Mouse (Mus musculus): ENCODE measurements around the gene Atp5g1. TPM values are rescaled to one million over a fixed set of nuclear protein-coding genes. Genes with fewer than 3 reads are reported as not detected.

Atp5g1 gene
- polyA plus RNA-seq, 1 experiment from 2014 or later: 1,009 TPM

Other genes starting within 250 kb of the Atp5g1 start
- gene Gngt2, start 238.5 kb downstream of the Atp5g1 start, polyA plus RNA-seq (2014; fragmentation: Nextera tagmentation; extraction: Ambion mirVana): 2.4 and 2.7 TPM in 2 replicates
- 1.6 and 1.9 TPM in 2 replicates for gene Abi3, start 233.2 kb downstream of the Atp5g1 start, polyA plus RNA-seq (2014; fragmentation: Nextera tagmentation; extraction: Ambion mirVana)
- gene B4galnt2, start 160.8 kb downstream of the Atp5g1 start, polyA plus RNA-seq (2014; fragmentation: Nextera tagmentation; extraction: Ambion mirVana): not detected in 2 replicates
- gene Igf2bp1, start 69.7 kb downstream of the Atp5g1 start, polyA plus RNA-seq (2014; fragmentation: Nextera tagmentation; extraction: Ambion mirVana): 6.5 and 7.0 TPM in 2 replicates
- gene Gip, start 51.1 kb downstream of the Atp5g1 start, polyA plus RNA-seq (2014; fragmentation: Nextera tagmentation; extraction: Ambion mirVana): not detected in 2 replicates
- gene Snf8, start 40.8 kb downstream of the Atp5g1 start, polyA plus RNA-seq (2014; fragmentation: Nextera tagmentation; extraction: Ambion mirVana): 46.3 and 57.3 TPM in 2 replicates
- gene Ube2z, start 10.3 kb downstream of the Atp5g1 start, polyA plus RNA-seq (2014; fragmentation: Nextera tagmentation; extraction: Ambion mirVana): 32.3 and 38.6 TPM in 2 replicates
- not detected in 2 replicates for gene Calcoco2, start 36.3 kb upstream of the Atp5g1 start, polyA plus RNA-seq (2014; fragmentation: Nextera tagmentation; extraction: Ambion mirVana)
- 0.33 and 0.37 TPM in 2 replicates for gene Ttll6, start 58.1 kb upstream of the Atp5g1 start, polyA plus RNA-seq (2014; fragmentation: Nextera tagmentation; extraction: Ambion mirVana)
- gene Hoxb13, start 118.6 kb upstream of the Atp5g1 start, polyA plus RNA-seq (2014; fragmentation: Nextera tagmentation; extraction: Ambion mirVana): not detected in 2 replicates
- 10.7 and 22.4 TPM in 2 replicates for gene Hoxb9, start 195.8 kb upstream of the Atp5g1 start, polyA plus RNA-seq (2014; fragmentation: Nextera tagmentation; extraction: Ambion mirVana)
- 41.2 and 50.6 TPM in 2 replicates for gene Hoxb8, start 206.2 kb upstream of the Atp5g1 start, polyA plus RNA-seq (2014; fragmentation: Nextera tagmentation; extraction: Ambion mirVana)
- gene Hoxb7, start 211.0 kb upstream of the Atp5g1 start, polyA plus RNA-seq (2014; fragmentation: Nextera tagmentation; extraction: Ambion mirVana): 40.8 and 45.6 TPM in 2 replicates
- gene Hoxb6, start 216.8 kb upstream of the Atp5g1 start, polyA plus RNA-seq (2014; fragmentation: Nextera tagmentation; extraction: Ambion mirVana): 71.4 and 90.1 TPM in 2 replicates
- 140 and 157 TPM in 2 replicates for gene Hoxb5, start 227.7 kb upstream of the Atp5g1 start, polyA plus RNA-seq (2014; fragmentation: Nextera tagmentation; extraction: Ambion mirVana)
- gene Hoxb4, start 242.6 kb upstream of the Atp5g1 start, polyA plus RNA-seq (2014; fragmentation: Nextera tagmentation; extraction: Ambion mirVana): 4.0 and 5.4 TPM in 2 replicates
- 12.8 and 17.2 TPM in 2 replicates for gene Hoxb3, start 247.7 kb upstream of the Atp5g1 start, polyA plus RNA-seq (2014; fragmentation: Nextera tagmentation; extraction: Ambion mirVana)